In the genomic region with DNA sequence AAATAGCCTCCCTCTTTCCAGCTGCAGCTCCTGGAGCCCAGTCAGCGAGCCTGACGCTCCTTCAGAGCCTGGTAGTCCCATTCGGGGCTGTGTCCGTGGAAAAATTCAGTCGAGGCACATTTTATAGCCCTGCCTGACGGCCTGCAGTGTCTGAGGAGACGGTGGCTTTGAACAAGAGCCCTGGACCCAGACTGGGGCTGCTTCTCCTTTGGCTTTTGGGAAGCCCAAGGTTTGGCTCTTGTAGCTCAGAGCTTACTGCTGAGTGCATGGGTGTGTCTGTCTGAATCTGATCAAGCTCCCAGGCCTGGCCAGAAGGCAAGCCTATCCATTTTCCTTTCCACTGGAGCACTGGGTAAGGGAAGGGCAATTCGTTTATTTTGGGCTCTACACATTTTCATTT, we compare ENCODE assay signal across 8 mouse cellular contexts. TPM values are rescaled to one million over a fixed set of nuclear protein-coding genes. Genes with fewer than 3 reads are reported as not detected.
DNase-seq lines count a peak whose midpoint lies in the region; ATAC-seq and TF ChIP-seq lines count a peak whose summit lies in the region.
"Had no signal": no experiment of that assay in that cellular context is flagged by ENCODE, and none has a peak within 500 bp of the region (broad histone marks: within the 10 kb centered on the region; RNA-seq: fewer than 3 reads in every experiment).

No protein-coding gene starts in this region.

- no peak for TF ChIP-seq EP300 in CH12.LX (IDR thresholded peaks at IDR 0.05; ENCODE audit: low read length)
- no peak for TF ChIP-seq EP300 in liver, embryonic 14.5 days (IDR thresholded peaks at IDR 0.05; ENCODE audit: low read depth)

- ATAC-seq in heart, embryonic 14.5 days (ENCODE audit: insufficient number of reproducible peaks, insufficient read depth, low FRiP score, low read depth) = no peak
- no peak for ATAC-seq in liver, embryonic 14.5 days (ENCODE audit: insufficient read depth)

- dilution Hi-C loops in CH12.LX (cut with MboI; ENCODE audit: extremely low pct_ligation_motif_present, extremely low pct_unique_long_range_greater_than_20kb, low sequenced_read_pairs) = no loop called here

- TF ChIP-seq RAD21 in CH12.LX (IDR thresholded peaks at IDR 0.05; ENCODE audit: low read depth, low read length) = no peak

- H3K36me3 ChIP-seq in CH12.LX (replicated peaks in 1 of 2; ENCODE audit: control insufficient read depth in 1 of 2, insufficient read depth in 1 of 2, low read length in 1 of 2) = no peaks in the 10 kb centered on the region
- H3K36me3 ChIP-seq in heart, embryonic 14.5 days (ENCODE audit: control insufficient read depth, insufficient read depth, low read length) = no peaks in the 10 kb centered on the region
- no peaks in the 10 kb centered on the region for H3K36me3 ChIP-seq in liver, embryonic 14.5 days (replicated peaks; ENCODE audit: control insufficient read depth, insufficient read depth, low read depth)

- no peak for TF ChIP-seq POLR2A in CH12.LX (IDR thresholded peaks at IDR 0.05; ENCODE audit: low read depth, low read length)

- WGBS in heart, embryonic 14.5 days = 44% methylated on average over 8 of the region's 8 CpGs
- WGBS in liver, embryonic 14.5 days (ENCODE audit: insufficient replicate concordance) = 51% methylated on average over 8 of the region's 8 CpGs

- H3K4me1 ChIP-seq in CH12.LX (ENCODE audit: control insufficient read depth in 1 of 2, insufficient read depth in 2 of 2) = peaks cover 17 to 71% of the 10 kb centered on the region in 2 experiments
- H3K4me1 ChIP-seq in heart, embryonic 14.5 days (ENCODE audit: control insufficient read depth in 2 of 2, insufficient read depth in 2 of 2, low read length in 2 of 2) = peaks cover 14 to 31% of the 10 kb centered on the region in 2 experiments; a peak in 3 of 4 replicates
- H3K4me1 ChIP-seq in liver, embryonic 14.5 days (replicated peaks; ENCODE audit: control insufficient read depth in 2 of 2, insufficient read depth in 2 of 2, low read length in 1 of 2) = 0 out of 4 replicates have a peak, but pooled peaks cover 0 to 4% of the 10 kb centered on the region in 2 experiments

- DNase-seq in CH12.LX (ENCODE audit: extremely low read depth) (no peak), R1 (ENCODE audit: low read depth, low spot score) (peak; percentile 39)
- no peak for DNase-seq in liver, embryonic 14.5 days (ENCODE audit: low read depth in 3 of 3, low spot score in 3 of 3)
- DNase-seq in thymus, postnatal 0 days (ENCODE audit: low spot score) = no peak
- DNase-seq in natural killer cell, adult 2 months (ENCODE audit: low spot score in 2 of 2) = no peak
- DNase-seq in cerebellum, postnatal 4 days (ENCODE audit: low spot score in 2 of 2) = no peak
- DNase-seq: adrenal gland, adult 8-10 months had no signal

- peak overlapping the region; percentile 84 for H3K4me2 ChIP-seq in CH12.LX (ENCODE audit: insufficient read depth, low read depth, poor library complexity, severe bottlenecking)
- peak overlapping the region; percentile 77 for H3K4me2 ChIP-seq in heart, embryonic 14.5 days (ENCODE audit: low read length)
- peak overlapping the region; percentile 88 for H3K4me2 ChIP-seq in liver, embryonic 14.5 days (ENCODE audit: low read depth)

- H3K9ac ChIP-seq in CH12.LX (ENCODE audit: insufficient read depth, low read depth) = peak overlapping the region; percentile 80; the same call in 1 of the 2 replicates
- H3K9ac ChIP-seq in heart, embryonic 14.5 days (ENCODE audit: low read length) = peak overlapping the region; percentile 93
- H3K9ac ChIP-seq in liver, embryonic 14.5 days (replicated peaks) = no peak overlapping the region

- no peak for TF ChIP-seq CTCF in CH12.LX (conservative IDR thresholded peaks at IDR 0.05 in 1 of 2, IDR thresholded peaks at IDR 0.05 in 1 of 2; ENCODE audit: low read depth in 2 of 2, low read length in 2 of 2)
- no peak for TF ChIP-seq CTCF in liver, embryonic 14.5 days (IDR thresholded peaks at IDR 0.05; ENCODE audit: low read depth)

- H3K9me3 ChIP-seq in CH12.LX (replicated peaks; ENCODE audit: low read length) = no peaks in the 10 kb centered on the region
- no peaks in the 10 kb centered on the region for H3K9me3 ChIP-seq in heart, embryonic 14.5 days (ENCODE audit: control insufficient read depth, low read length)
- H3K9me3 ChIP-seq in liver, embryonic 14.5 days (ENCODE audit: control insufficient read depth, low read length) = no peaks in the 10 kb centered on the region

- in situ Hi-C loops in CH12.LX (cut with MboI; ENCODE audit: low pct_ligation_motif_present, low pct_unique_long_range_greater_than_20kb, low sequenced_read_pairs) = loop anchor here (25.0 kb wide), 1 partner anchor 315 kb away; a partner anchor contains a TSS

- H3K79me2 ChIP-seq in CH12.LX (replicated peaks; ENCODE audit: control insufficient read depth, extremely low read depth, insufficient read depth, poor library complexity, severe bottlenecking) = peaks cover 49% of the 10 kb centered on the region

- peak overlapping the region; percentile 68 to 88 (median 86) for H3K4me3 ChIP-seq in CH12.LX (replicated peaks in 1 of 3; ENCODE audit: low read depth in 2 of 3, low read length in 2 of 3, poor library complexity in 1 of 3)
- H3K4me3 ChIP-seq in heart, embryonic 14.5 days (ENCODE audit: control insufficient read depth in 1 of 2, insufficient read depth in 1 of 2, low read depth in 1 of 2, low read length in 2 of 2) = peak overlapping the region; percentile 74 to 88
- no peak overlapping the region for H3K4me3 ChIP-seq in liver, embryonic 14.5 days (ENCODE audit: insufficient read depth in 1 of 2, low read depth in 2 of 2, low read length in 2 of 2)

- H3K27ac ChIP-seq in CH12.LX (ENCODE audit: insufficient read depth, low read depth) = no peak overlapping the region
- peak overlapping the region; percentile 46 to 92 for H3K27ac ChIP-seq in heart, embryonic 14.5 days (replicated peaks in 1 of 2; ENCODE audit: control insufficient read depth in 1 of 2, insufficient read depth in 1 of 2, low read depth in 2 of 2, low read length in 2 of 2)
- H3K27ac ChIP-seq in liver, embryonic 14.5 days = no peak overlapping the region

- H3K27me3 ChIP-seq in CH12.LX (replicated peaks) = no peaks in the 10 kb centered on the region
- no peaks in the 10 kb centered on the region for H3K27me3 ChIP-seq in heart, embryonic 14.5 days (ENCODE audit: control insufficient read depth, insufficient read depth, low read length)
- H3K27me3 ChIP-seq in liver, embryonic 14.5 days (ENCODE audit: control insufficient read depth, insufficient read depth, low read length) = peaks cover 28% of the 10 kb centered on the region

TF ChIP-seq in CH12.LX, 34 proteins besides CTCF, POLR2A, EP300 and RAD21:
- TF ChIP-seq ZMIZ1 (IDR thresholded peaks at IDR 0.05; ENCODE audit: low read depth, low read length) (no peak), UBTF (IDR thresholded peaks at IDR 0.05; ENCODE audit: low read depth, low read length) (0 out of 2 replicates have a peak, but pooled peaks have one; percentile 65), RCOR1 (conservative IDR thresholded peaks at IDR 0.05; ENCODE audit: low read depth, low read length) (no peak)

RNA-seq across cellular contexts. Expression of a gene that starts 2.1 kb away (rescaled TPM):
- total RNA-seq in CH12.LX (2012; rRNA removed) (15.9 and 16.5 TPM in 2 replicates), CH12.LX (2014; rRNA removed) (7.2 and 8.7 TPM in 2 replicates)
- 9.2 and 12.0 TPM in 2 replicates for polyA plus RNA-seq in CH12.LX (2012; ENCODE audit: insufficient read length, low read depth)
- 11.4 and 12.8 TPM in 2 replicates for polyA plus RNA-seq in heart, embryonic 14.5 days (2014; fragmentation: Nextera tagmentation; extraction: Ambion mirVana)
- polyA plus RNA-seq in liver, embryonic 14.5 days (2012; rRNA removed) = 0.76 and 0.83 TPM in 2 replicates
- 0.48 and 0.75 TPM in 2 replicates for polyA plus RNA-seq in liver, embryonic 14.5 days (2014; fragmentation: Nextera tagmentation; extraction: Ambion mirVana)
- polyA plus RNA-seq in thymus, postnatal 0 days (2015; fragmentation: Nextera tagmentation; extraction: Ambion mirVana) = 2.1 and 2.6 TPM in 2 replicates

RNA-seq across cellular contexts. Expression of a gene that starts 17.2 kb away (rescaled TPM):
- total RNA-seq in CH12.LX (2012; rRNA removed) (84.5 and 107 TPM in 2 replicates), CH12.LX (2014; rRNA removed) (66.5 and 68.3 TPM in 2 replicates)
- 78.9 and 79.0 TPM in 2 replicates for polyA plus RNA-seq in CH12.LX (2012; ENCODE audit: insufficient read length, low read depth)
- 34.7 and 38.2 TPM in 2 replicates for polyA plus RNA-seq in heart, embryonic 14.5 days (2014; fragmentation: Nextera tagmentation; extraction: Ambion mirVana)
- 21.6 and 25.9 TPM in 2 replicates for polyA plus RNA-seq in liver, embryonic 14.5 days (2012; rRNA removed)
- polyA plus RNA-seq in liver, embryonic 14.5 days (2014; fragmentation: Nextera tagmentation; extraction: Ambion mirVana) = 11.6 and 14.4 TPM in 2 replicates
- 32.9 and 36.9 TPM in 2 replicates for polyA plus RNA-seq in thymus, postnatal 0 days (2015; fragmentation: Nextera tagmentation; extraction: Ambion mirVana)

Comparison
In these comparisons a context has a peak if more than half of its experiments do, and no peak if none do; other contexts are left out.
1. H3K27ac ChIP-seq: peak in heart, embryonic 14.5 days (2 of 2); none in CH12.LX (single experiment) and liver, embryonic 14.5 days (single experiment).
2. H3K4me3 ChIP-seq: peak in CH12.LX (3 of 3) and heart, embryonic 14.5 days (2 of 2); none in liver, embryonic 14.5 days (0 of 2).
3. Peak in every context shown above with its lines, with median percentiles within 50 percentile points of each other: H3K4me2 ChIP-seq.